Mouse (Mus musculus) yolk sac, embryonic 10.5 days (tissue): ENCODE measurements around the gene Tmem220.
"Not testable (repeated sequence)": the region's sequence is repeated elsewhere in the genome, so short reads cannot be mapped to it uniquely, and the experiment has no call there.

Source experiments
- DNase-seq: peaks from one replicate; pipeline ENCODE4 v3.0.0-alpha.2; 2017; ENCODE audit warnings: low spot score

Gene Tmem220

DNA sequence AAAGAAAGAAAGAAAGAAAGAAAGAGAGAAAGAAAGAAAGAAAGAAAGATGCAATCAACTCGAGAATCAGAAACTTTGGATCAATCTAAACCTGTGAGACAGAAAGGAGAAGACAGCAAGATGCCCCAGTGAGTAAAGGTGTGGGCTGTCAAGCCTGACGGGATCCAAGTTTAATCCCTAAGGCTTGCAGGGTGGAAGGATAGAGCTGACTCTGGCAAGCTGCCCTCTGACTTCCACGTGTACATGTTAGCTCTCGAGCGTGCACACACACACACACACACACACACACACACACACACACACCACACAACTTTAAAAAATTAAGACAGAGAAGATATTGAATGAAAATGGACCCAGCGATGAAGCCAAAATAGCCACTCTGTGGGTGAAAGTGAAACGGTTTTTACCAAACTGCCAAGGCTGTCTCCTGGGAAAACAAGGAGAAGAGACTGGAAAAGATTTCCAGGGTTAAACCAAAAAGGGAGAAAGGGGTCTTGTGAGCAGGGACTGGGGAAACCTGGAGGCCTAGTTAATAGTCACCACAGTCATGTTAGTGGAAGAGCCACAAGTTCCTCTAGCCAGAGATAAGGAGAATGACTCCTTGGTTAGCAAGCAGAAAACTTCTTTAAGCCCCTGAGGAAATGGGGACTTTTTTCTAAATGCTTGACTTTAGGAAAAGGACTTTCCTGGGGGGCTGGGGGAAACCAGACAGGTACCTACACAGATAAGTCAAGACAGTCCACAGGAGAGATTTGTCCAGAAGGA lies 5.1 kb upstream of the Tmem220 start:
- DNase-seq: no peak

DNA sequence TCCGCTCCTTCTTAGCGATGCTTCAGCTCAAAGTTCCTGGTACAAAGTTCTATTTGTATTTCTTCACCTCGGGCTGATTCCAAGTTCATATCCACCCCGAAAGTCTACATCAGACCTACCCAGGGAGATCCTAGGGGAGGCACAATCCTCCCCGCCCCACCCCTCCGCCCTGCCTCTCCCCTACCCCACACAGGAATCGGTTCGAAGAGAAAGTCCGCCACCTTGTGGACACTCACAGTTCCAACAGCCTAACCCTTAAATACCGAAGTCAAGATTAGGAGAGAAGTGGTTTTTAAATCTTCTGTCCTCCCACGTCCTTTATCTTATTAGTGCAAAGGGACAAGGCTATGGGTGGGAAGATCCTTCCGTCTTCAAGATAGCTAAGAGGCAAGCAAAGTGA lies 4.0 kb upstream of the Tmem220 start:
- peak; percentile 59 for DNase-seq

DNA sequence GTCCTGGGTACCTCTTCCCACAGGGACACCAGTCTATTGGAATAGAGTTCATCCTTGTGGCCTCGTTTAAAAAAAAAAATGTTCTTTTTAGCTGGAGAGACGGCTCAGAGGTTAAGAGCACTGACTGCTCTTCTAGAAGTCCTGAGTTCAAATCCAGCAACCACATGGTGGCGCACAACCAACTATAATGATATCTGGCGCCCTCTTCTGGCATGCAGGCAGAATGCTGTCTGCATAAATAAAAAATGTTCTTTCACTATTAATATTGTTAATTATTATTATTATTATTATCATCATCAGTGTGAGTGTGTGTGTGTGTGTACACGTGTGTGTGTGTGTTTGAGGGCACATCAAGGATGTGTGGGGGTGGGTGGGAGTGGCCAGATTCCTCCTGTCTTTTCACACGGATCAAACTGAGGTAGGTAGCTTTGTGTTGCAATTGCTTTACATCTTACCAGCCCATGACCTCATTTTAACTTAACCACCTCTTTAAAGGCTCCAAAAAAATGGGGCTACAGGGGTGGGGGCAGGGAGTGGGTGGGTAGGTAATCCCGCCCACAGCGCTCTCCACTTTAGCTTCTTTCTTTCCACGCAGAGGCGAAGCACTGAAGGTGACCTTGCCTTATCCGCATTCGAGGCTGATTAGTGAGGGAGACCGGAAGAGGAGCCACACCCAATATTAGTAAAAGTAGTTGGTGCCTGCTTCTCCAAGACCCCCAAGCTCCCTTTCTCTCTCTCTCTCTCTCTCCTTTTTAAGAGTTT lies 2.4 kb upstream of the Tmem220 start:
- DNase-seq: no peak

DNA sequence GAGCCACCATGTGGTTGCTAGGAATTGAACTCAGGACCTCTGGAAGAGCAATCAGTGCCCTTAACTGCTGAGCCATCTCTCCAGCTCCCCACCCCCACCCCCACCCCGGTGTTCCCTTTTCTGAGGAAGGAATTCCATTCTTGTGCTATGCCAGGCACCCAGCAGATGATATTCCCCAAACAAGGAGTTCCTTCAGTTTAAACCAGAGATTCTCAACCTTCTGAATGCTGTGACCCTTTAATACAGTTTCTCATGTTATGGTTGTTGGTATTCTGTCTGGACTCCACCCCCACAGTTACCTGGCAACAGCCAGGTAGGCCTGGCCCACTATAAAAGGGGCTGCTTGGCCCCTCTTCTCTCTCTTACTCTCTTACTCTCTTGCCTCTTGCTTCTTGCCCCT lies 1.8 kb upstream of the Tmem220 start:
- DNase-seq: not testable (repeated sequence)

DNA sequence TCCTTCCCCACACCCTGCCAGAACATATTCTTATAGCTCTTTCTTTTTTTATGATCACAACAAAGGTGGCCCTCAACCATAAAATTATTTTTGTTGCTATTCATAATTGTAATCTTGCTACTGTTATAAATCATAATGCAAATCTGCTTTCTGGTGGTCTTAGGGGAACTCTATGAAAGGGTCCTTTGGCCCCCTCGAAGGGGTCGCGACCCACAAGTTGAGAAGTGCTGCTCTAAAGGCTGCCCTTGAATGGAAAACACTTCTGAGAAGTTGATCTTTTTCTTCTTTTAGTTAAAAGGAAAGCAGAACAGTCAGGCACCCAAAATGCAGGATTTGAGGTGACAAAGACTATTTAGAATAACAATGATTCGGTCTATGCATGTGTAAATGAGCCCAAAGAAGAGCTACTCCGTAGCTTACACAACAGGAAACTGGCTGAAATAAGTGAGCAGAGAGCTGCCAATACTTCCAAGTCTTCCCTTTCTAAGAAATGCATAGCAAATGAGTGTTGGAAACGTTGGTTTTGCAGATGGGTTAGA lies 1.1 kb upstream of the Tmem220 start:
- DNase-seq: no peak

DNA sequence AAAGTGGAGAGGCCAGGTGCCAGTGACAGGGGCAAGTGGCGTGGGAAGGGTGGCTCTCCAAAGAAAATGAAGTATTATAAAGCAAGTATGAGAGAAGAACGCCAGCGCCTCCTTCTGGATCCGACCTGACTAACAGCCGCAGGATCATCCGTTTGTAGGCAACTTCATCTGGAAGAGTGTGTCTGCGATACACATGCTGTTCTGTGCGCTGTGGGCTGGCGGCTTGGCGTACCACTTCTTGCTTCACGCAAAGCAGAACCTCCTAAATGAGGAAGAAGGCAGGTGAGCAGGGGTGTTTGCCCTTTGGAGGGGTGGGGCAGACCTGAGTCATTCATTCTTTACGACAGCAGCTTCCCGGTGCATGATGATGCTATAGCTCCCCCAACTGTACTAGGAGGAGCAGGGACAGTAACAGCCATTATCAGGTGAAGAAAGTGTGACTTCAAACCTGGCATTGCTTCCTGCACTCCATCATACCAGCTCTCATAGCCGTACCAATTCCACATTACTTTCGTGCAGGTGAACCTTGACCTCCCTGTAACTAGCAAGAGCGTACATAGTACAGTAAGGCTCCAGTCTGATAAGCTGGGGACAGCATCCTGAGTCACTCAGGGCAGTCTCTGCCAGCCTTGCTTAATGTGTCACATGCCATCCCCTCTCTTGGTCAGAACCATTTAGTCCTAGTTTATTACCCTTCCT lies 6.1 kb downstream of the Tmem220 start:
- DNase-seq: no peak

DNA sequence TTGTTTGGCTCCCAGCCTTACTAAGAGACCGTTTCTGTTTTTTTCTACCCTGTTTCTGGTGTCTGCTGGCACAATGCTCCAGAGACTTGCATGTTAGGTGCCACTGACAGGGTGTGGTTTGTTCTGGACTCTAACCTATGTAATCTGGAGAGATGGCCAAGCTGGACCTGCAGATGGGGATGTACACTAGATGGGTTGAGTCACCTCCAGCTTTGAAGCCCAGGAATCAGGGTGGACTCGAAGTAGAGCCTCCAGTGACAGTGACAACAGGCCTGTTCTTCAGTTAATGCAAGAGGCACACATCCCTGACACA lies 6.6 kb downstream of the Tmem220 start:
- DNase-seq: no peak

DNA sequence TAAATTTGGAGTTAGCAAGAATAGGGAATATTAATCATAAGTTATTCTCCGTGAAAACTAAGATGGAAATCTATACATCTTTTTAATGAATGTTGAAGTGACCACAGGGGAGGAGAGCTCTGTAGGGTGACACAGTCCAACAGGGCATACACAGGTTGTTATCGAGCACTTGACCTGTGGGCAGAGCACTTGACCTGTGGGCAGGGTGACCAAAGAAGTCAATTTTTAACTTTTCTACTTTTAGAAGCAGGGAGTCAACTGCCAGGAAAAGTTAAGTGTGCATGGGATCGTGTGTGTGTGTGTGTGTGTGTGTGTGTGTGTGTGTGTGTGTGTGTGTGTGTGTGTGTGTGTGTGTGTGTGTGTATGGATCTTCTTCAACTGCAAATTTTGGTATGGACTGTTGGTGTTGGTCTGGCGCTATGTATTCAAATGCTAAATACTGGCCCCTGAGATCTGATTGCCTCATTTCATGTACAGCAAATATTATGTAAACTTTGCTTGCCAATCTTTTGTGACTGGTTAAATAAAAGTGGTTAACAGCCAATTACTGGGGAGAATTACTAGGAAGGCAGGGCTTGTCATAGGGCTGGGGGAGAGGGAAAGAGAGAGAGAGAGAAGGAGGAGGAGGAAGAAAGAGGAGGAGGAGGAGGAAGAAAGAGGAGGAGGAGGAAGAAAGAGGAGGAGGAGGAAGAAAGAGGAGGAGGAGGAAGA lies 10.0 kb downstream of the Tmem220 start:
- no peak for DNase-seq

DNA sequence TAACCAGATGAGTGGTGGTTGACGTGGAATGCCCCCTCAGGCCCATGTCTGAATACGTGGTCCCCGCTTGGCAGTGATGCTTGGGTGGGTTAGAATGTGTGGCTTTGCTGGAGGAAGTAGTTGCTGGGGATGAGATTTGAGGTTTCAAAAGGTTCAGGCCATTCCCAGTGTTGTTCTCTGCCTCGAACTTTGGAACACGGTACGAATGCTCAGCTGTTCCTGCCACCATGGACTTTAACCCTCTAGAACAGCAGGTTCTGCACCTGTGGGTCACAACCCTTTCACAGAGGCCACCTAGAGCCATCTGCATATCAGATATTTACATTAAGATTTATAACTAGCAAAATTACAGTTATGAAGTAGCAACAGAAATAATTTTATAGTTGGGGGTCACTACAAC lies 11.3 kb downstream of the Tmem220 start:
- no peak for DNase-seq

DNA sequence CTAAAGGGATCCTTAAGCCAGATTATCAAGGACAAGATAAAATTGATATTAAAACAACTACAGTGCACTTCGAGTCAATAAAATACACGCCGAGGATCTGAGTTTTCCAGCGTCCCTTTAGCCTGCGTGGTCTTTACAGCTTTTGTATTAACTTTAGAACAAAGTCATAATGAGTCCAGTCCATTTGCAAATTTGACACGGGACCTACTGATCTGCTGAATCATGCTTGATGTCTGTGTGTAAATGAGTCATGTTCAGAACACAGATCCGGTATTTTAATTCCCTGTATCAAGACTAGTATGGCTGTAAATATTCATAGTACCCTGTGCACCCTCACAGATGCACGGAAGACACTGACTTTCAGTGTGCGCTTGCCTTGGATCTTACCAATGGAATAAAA lies 11.9 kb downstream of the Tmem220 start:
- DNase-seq: no peak

DNA sequence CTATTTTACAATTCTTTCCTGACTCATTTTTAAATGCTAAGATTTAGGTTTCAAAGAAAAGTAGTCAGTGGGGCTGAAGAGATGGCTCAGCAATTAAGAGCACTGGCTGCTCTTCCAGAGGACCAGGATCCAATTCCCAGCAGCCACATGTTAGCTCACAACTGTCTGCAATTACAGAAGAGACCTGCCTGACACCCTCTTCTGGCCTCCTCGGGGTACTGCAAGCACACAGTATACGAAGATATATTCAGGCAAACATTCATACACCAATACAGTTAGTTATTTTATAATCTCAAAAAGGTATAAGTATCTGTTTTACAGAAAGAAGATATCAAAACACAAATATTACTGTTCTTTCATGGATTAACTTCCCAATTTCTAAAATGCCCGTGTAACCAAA lies 14.8 kb downstream of the Tmem220 start:
- no peak for DNase-seq

DNA sequence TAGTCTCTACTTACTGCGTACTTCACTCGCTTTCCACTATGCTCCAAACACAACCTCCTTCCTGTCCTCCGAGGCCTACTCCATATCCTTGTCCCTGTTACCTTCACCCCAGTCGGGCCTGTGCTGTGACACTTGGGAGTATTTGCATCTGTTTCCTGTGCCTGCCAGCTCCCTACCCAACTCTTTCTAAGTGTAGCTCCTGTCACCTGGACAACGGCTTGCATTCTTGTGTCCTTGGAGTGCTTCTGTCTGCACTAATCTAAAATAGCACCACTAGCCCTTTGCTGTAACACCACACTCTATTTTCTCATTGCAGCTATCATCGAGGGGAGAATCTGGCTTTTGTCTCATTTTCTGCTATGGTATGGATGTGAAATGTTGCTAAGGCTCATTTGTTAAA lies 15.5 kb downstream of the Tmem220 start:
- no peak for DNase-seq

DNA sequence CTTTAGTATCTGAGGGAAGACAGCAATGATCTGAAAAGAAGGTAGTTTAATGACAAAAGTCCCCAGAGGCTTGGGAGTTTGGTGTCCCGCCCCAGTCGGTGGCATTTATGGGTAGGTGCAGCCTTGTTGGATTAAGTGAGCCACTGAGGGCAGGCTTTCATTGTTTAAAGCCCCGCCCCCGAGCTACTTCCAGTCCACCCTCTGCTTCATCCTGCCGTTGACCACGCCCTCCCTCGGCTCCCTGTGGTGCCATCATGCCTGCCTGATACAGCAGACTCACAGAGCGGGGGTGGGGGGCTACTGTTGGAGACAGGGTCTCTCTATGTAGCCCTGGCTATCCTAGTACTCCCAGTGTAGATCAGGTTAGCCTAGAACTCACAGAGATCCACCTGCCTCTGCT lies 18.1 kb downstream of the Tmem220 start:
- no peak for DNase-seq

DNA sequence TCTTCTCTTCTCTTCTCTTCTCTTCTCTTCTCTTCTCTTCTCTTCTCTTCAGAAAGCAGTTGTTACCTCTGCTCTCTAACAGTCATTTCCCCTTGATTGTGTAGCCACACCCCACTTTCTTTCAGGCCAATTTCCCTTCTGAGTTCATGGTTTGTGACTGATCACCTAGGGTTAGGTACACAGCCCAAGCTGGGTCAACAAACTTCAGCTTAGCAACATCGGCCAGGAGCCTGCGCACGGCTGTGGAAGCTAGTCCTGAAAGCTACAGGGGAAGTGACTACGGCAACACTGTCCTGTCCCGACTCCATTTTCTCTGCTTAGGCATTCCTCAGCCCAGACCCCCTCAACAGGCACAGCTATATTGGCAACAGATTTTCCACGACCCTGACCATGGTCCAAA lies 20.0 kb downstream of the Tmem220 start:
- DNase-seq: peak; percentile 37

DNA sequence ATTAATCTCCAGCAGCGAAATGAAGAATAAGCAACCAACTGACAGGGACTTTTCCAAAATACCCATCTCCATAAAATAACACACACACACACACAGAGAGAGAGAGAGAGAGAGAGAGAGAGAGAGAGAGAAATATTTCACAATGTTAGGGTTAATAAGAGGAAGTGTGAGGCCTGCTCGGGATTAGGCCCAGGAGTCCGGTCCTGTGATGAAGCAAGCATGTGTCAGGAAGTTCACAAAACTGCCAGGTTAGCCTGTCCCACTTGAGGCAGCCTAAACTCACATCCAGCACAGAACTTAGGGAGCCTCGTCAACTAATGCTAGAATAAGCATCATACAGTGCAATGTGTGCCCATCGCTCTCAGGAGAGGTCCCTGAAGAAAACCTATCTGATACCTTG lies 22.2 kb downstream of the Tmem220 start:
- DNase-seq: no peak

DNA sequence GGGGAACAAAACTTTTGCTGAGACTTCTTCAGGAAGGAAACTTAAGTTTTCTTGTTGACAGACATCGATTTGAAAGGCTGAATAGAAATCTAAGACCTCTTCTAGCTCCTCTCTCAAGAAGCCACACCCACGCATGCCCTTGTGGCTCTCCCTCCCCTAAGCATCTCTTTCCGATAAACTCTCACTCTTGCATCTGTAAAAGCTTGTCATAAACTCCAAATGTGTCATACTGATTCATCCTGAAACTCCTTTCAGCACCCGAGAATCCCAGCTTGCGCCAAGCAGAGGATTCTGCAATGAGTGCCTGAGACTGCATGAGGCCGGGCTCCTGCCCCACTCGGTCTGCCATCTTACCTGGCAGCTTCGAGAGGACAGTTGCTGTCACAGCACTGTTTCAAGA lies 23.5 kb downstream of the Tmem220 start:
- no peak for DNase-seq

DNA sequence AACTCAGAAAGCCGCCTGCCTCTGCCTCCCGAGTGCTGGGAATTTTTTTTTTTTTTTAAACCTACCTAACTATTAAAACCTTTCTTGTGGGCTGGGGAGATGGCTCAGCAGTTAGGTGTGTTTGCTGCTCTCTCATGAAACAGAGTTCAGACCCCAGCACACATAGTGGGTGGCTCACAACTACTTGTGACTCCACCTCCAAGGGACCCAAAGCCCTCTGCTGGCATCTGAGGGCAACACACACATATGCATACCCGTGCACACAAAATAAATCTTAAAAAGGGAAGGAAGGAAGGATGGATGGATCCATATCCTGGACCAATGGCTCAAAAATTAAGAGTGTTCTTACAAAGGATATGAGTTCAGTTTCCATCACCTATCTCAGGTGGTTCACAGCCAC lies 24.3 kb downstream of the Tmem220 start:
- DNase-seq: no peak

DNA sequence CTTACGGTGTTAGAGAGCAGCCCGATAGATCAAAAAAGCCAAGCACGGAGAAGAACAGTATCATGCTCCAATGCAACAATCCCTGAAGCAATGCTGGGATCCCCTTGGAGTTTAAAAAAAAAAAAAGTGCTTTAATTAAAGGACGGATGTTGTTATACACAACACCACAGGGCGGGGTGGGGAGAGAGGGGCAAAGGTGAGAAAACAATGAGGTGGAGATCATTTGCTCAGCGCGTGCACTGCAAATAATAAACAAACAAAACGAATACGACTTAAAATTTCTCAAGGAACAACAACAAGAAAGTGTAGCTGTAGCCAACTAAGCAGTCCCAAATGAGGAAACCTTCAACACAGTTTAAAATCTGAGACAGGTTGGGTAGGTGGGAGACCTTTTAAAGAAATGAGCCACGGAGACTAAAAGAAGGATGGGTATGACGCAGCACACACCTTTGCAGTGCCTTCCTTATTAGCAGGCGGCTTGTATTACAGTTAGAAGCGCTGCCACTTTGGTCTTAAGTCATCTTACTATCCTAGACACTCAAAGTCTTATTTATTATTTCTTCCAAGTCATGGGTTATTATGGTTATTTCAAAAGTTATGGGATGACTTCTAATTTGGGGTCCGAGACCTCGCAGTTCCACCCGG lies 26.8 kb downstream of the Tmem220 start:
- no peak for DNase-seq

DNA sequence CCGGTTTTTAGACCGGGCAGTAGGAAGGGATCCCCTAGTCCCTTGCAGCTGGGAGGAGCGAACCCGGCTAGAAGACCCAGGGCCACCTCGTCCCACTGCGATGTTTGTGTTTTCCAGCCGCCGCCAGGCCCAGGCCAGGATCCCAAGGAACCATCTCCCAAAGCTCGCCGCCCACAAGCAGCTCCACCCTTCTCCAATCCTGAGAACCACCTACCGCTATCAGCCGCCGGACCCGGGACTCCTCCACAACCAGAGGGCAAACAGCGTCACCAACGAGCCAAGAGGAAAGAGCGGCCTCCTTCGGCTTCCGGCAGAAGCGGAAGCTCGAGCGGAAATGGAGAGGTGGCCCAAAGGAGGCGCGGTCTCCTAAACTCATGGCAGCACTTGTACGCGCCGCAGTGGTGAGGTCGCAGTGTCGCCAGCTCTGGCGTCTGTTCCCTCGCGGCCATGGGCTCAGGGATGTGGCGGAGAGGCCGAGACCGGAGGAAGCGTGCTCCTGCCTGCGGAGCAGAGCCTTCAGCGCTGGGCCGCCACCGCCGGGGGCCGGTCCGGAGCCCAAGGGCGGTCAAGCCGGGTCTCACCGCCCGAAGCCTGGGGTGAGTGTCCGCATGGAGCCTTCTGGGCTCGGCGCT lies 27.5 kb downstream of the Tmem220 start, which contains the start of the genes Adprm and Sco1:
Gene Adprm (minus strand): TSS at position 274 of the 632 bp plus-strand sequence.
Gene Sco1 (plus strand): TSS at position 350 of the 632 bp plus-strand sequence.
- peak; percentile 91 for DNase-seq

DNA sequence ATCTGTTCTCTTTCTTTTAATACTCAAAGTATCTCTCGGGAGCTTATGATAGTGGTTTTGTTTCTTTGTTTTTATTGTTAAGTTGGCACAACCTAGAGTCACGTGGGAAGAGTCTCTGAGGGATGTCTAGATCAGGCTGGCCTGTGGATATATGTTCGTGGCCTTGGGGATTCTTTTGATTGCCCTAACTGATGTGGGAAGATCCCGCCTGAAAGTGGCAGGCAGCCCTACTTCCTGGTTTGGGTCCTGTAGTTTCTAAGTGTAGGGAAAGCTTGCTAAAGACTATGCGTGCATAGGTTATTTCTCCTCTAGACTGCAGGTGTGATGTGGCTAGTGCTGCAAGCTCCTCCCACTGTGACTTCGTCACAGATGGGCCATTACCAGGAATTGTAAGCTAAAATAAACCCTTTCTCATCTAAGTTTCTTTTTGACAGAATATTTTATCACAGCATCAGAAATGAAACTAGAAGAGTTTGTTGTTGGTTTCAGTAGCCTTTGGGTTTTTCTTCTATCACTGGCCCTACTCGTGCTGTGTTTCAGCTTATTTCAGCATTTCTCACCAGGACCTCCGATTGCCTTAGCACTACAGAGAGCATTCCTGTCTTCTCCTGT lies 29.9 kb downstream of the Tmem220 start:
- no peak for DNase-seq

DNA sequence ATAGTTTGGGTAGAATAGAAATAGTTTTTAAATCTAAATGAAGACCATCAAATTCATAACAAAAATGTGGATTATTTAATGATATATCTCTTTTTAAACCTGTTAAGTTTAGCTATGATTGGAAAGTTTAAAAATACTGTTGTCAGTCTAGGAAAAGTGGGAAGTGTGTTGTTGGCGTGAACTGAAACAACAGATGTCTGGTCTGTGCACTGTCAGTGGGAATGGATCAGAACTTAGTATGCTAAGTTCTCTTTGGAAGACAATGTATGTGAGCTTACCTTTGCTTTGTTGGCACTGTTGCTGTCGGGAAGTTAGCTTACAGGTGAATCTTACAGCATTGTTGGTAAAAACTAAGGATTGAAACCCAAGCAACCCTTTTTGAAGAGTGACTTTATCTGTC lies 36.4 kb downstream of the Tmem220 start:
- DNase-seq: no peak
